Mouse (Mus musculus): ENCODE measurements around the gene Cfap43. TPM values are rescaled to one million over a fixed set of nuclear protein-coding genes. Genes with fewer than 3 reads are reported as not detected.

Gene Cfap43
- polyA plus RNA-seq, 1 experiment from 2014 or later, result 0.20 TPM

DNA sequence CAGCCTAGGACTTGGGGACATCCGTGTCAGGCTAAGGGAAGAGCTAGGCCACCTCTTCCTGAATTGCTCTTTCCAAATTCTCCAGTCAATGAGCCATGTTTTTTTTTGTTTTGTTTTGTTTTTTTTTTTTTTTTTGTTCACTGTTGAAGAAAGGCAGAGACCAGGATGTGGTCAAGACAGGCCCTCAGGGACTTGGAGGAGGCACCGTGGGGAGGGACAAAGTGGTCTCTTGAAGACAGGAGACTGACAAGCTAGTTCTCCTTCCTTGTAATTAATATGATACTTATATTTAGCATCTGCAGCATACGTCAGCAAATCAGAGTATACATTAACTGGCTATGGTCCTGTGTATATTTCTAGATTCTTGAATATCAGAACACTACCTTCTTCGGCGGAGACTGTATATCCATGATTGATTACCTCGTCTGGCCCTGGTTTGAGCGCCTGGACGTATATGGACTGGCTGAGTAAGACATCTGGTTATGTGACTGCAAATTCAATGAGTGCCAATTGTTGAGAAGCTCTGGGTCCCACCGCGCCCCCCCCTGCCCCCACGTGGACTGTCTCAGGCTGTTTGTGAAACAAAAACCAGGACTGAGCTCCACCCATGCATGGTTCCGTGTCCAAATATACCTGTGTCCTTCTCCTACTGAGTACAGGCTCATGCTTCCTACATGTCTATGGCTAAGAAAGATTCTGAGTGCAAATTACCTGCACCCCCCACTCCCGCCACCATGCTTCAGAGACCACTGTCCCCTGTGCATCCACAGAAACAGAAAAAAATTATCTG, 34.6 kb downstream of the Cfap43 start:
- ATAC-seq (ENCODE audit: insufficient number of reproducible peaks, insufficient read depth, low FRiP score, low TSS enrichment, low read depth), result no peak
- Histone ChIP-seq H3K9ac (no peak overlapping the region), H3K36me3 (no peaks in the 10 kb centered on the region), H3K27ac (no peak overlapping the region), H3K9me3 (no peaks in the 10 kb centered on the region), H3K4me2 (no peak overlapping the region), H3K4me3 (no peak overlapping the region), H3K27me3 (no peaks in the 10 kb centered on the region), H3K4me1 (peaks cover 22% of the 10 kb centered on the region)
- WGBS, result 65% methylated on average over 13 of the region's 13 CpGs

DNA sequence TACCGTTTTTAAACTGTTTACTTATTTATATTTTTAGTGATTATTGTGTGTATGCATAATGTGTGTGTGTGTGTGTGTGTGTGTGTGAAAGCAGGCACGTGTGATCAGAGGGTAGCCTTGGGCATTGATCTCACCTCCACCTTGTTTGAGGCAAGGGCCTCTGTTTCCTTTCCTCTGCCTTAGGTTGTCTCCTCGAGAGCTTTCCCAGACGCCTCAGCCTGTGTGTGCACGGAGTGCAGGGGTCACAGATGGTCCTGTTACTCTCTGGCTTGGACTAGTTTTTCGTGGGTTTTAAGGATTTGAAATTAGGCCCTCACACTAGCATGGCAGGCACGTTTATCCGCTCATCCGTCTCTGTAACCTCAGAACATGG, 36.2 kb downstream of the Cfap43 start:
- Histone ChIP-seq H3K4me3 (no peak overlapping the region), H3K27ac (no peak overlapping the region), H3K27me3 (no peaks in the 10 kb centered on the region), H3K9ac (no peak overlapping the region), H3K9me3 (no peaks in the 10 kb centered on the region), H3K4me2 (no peak overlapping the region), H3K36me3 (no peaks in the 10 kb centered on the region), H3K4me1 (peaks cover 22% of the 10 kb centered on the region)
- no peak for ATAC-seq (ENCODE audit: insufficient number of reproducible peaks, insufficient read depth, low FRiP score, low TSS enrichment, low read depth)
- WGBS, result 43% methylated on average over 9 of the region's 9 CpGs

DNA sequence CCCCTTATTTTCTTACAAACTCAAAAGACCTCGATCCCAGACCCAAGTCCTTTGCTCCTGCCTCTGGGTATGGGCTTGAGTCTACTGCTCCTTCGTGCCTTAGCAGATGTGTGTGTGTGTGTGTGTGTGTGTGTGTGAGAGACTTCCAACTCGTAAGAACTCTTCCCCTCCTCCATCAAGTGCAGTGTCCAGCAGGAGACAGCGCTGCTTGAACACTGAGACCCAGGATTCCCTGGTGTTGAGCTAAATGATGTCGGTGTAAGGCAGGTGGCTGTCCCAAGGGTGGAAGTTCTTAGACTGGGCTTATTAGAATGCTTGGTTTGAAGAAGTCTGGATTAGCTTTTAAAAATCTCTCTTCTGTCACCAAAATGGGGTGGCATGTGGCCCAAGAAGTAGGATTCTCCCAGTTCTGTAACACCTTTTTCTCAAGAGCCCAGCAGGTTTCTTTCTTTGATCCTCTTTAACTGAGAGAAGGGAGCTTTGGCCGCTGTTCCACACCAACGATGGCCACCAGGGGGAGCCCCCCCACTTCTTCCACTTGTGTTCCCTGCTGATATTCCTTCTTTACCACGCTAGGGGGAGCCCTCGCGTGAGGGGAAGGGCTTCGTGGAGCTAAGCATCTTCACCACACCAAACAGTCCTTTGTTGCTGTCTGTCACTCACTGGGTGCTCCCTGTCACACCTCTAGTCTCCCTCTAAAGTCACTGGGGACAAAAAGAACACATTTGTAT, 36.8 kb downstream of the Cfap43 start:
- H3K9me3 ChIP-seq, result no peaks in the 10 kb centered on the region
- no peak overlapping the region for H3K4me3 ChIP-seq
- H3K36me3 ChIP-seq, result no peaks in the 10 kb centered on the region
- no peaks in the 10 kb centered on the region for H3K27me3 ChIP-seq
- H3K4me2 ChIP-seq, result no peak overlapping the region
- ATAC-seq (ENCODE audit: insufficient number of reproducible peaks, insufficient read depth, low FRiP score, low TSS enrichment, low read depth), result no peak
- H3K9ac ChIP-seq, result no peak overlapping the region
- 26% methylated on average over 11 of the region's 11 CpGs for WGBS
- no peak overlapping the region for H3K27ac ChIP-seq
- peaks cover 22% of the 10 kb centered on the region for H3K4me1 ChIP-seq

DNA sequence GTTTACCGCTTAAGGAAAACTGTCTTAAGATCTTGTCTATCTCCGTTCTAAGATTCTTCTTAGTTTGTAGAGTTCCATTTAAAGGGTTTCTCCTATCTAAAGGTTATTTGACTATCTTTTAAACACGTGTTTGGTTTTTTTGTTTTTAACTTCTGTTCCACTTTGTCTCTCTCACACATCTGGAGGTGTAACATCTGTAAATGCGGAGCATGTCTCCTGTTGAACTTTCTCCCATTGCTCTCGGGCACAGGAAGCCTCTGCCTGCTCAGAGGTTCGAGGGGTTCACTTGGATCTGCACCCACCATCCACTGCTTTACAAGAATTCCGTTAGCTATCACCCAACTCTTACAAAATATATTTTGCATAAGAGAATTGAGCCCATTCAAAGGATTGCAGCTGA, 37.5 kb downstream of the Cfap43 start:
- H3K27me3 ChIP-seq, result no peaks in the 10 kb centered on the region; the same call in 1 of the 2 replicates

DNA sequence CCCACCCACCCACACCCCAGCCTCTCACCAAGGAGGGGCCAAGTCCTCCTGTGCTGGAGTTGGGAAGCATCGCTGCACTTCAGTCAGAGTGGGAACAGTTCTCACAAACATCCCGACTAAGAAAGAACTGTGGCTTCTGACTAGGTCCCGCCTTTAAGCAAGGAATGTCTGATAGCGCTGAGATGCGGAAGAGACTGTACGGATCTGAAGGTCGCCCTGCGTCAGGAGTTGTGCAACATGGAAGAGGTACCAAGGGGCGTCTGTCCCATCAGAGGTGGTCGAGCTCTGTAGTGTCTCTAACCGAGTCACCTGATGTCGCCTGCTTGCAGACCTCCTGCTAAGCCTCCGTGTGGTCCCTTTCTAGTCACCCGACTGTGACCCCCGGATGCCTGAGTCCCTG, 42.8 kb downstream of the Cfap43 start:
- Histone ChIP-seq H3K4me2 (no peak overlapping the region), H3K36me3 (no peaks in the 10 kb centered on the region), H3K4me3 (no peak overlapping the region), H3K4me1 (0 out of 2 replicates have a peak, but pooled peaks cover 4% of the 10 kb centered on the region), H3K9ac (no peak overlapping the region), H3K27ac (no peak overlapping the region), H3K27me3 (no peaks in the 10 kb centered on the region; the same call in 1 of the 2 replicates), H3K9me3 (no peaks in the 10 kb centered on the region)
- ATAC-seq (ENCODE audit: insufficient number of reproducible peaks, insufficient read depth, low FRiP score, low TSS enrichment, low read depth), result no peak
- 82% methylated on average over 15 of the region's 15 CpGs for WGBS

More for the DNA sequence above, 37.5 kb downstream of the Cfap43 start:
- H3K9ac ChIP-seq, result no peak overlapping the region
- no peak for ATAC-seq (ENCODE audit: insufficient number of reproducible peaks, insufficient read depth, low FRiP score, low TSS enrichment, low read depth)
- no peak overlapping the region for H3K4me3 ChIP-seq
- H3K9me3 ChIP-seq, result no peaks in the 10 kb centered on the region
- H3K4me1 ChIP-seq, result peaks cover 22% of the 10 kb centered on the region
- WGBS, result 79% methylated on average over 7 of the region's 7 CpGs
- H3K36me3 ChIP-seq, result no peaks in the 10 kb centered on the region
- no peak overlapping the region for H3K4me2 ChIP-seq
- no peak overlapping the region for H3K27ac ChIP-seq

DNA sequence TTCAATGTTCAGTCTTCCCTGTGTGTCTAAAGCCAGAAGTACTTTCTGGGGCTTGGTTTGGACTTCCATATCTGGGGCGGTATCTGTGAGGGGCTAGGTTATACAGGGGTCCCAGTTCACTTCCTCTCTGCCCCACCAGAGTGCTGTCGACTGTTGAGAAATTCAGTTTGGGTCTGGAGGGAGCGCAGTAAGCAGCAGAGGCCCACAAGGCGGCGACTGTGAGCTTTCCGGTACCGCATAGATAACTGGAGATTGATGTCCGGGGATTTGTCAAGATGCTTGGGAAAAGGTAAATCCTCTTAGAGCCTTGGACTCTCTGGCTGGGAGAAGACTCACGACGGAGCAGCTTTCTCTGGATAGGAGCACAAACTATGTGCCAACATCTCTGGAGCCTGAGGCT, 47.6 kb downstream of the Cfap43 start:
- 23% methylated on average over 10 of the region's 10 CpGs for WGBS
- Histone ChIP-seq H3K36me3 (no peaks in the 10 kb centered on the region), H3K9ac (no peak overlapping the region), H3K9me3 (no peaks in the 10 kb centered on the region), H3K27me3 (no peaks in the 10 kb centered on the region; the same call in 1 of the 2 replicates), H3K4me1 (peaks cover 6% of the 10 kb centered on the region), H3K4me2 (no peak overlapping the region), H3K27ac (no peak overlapping the region), H3K4me3 (no peak overlapping the region)
- no peak for ATAC-seq (ENCODE audit: insufficient number of reproducible peaks, insufficient read depth, low FRiP score, low TSS enrichment, low read depth)

DNA sequence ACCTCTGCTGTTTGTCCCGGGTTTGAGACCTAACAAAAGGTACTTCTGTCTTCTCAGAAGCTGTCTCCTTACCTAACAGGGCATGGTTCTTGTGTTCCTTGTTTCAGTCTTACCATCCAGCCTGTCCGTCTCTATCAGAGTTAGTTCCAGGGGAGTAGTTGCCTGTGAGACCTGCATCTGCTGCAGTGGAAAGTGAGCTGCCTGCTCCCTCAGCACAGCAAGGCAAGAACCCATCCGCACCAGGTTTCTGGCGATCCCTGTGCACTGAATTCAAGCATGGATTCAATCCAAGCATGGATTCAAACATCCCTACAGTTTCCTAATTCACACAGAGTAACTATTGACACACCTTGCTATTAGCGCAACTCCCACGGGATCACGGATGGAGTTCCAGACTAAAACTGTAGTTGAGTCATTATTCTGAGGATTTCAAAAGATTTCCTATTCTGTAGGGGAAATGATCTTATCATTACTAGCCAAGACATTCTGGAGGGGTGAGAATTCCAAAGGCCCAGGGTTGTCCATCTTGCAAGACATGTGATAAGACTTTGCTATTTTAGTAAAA, 48.9 kb downstream of the Cfap43 start:
- Histone ChIP-seq H3K4me2 (no peak overlapping the region), H3K9ac (no peak overlapping the region), H3K4me1 (peaks cover 10% of the 10 kb centered on the region), H3K36me3 (no peaks in the 10 kb centered on the region), H3K27me3 (no peaks in the 10 kb centered on the region), H3K9me3 (no peaks in the 10 kb centered on the region), H3K4me3 (no peak overlapping the region), H3K27ac (no peak overlapping the region)
- no peak for ATAC-seq (ENCODE audit: insufficient number of reproducible peaks, insufficient read depth, low FRiP score, low TSS enrichment, low read depth)
- 69% methylated on average over 7 of the region's 7 CpGs for WGBS

DNA sequence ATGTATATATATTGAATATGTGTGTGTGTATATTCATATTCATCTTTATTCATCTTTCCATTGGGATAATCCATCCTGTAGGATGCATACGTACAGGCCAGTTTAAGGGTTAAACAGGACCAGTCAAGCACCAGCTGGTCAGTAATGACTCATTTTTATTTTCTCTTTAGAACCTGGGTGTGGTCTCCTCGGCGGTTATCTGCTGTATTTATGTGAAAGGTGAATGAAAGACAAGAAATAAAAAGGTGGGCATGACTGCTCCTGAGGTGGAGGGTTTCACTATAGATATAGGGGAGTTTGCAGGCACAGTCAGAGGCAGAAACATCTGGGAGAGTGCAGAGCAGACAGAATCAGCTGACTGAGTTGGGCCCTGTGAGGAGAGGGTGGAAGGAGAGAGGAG, 49.6 kb downstream of the Cfap43 start:
- 50% methylated on average over 3 of the region's 3 CpGs for WGBS
- Histone ChIP-seq H3K36me3 (no peaks in the 10 kb centered on the region), H3K4me3 (no peak overlapping the region), H3K4me2 (no peak overlapping the region), H3K9me3 (no peaks in the 10 kb centered on the region), H3K4me1 (peaks cover 14% of the 10 kb centered on the region), H3K9ac (no peak overlapping the region), H3K27ac (no peak overlapping the region), H3K27me3 (no peaks in the 10 kb centered on the region)
- no peak for ATAC-seq (ENCODE audit: insufficient number of reproducible peaks, insufficient read depth, low FRiP score, low TSS enrichment, low read depth)

DNA sequence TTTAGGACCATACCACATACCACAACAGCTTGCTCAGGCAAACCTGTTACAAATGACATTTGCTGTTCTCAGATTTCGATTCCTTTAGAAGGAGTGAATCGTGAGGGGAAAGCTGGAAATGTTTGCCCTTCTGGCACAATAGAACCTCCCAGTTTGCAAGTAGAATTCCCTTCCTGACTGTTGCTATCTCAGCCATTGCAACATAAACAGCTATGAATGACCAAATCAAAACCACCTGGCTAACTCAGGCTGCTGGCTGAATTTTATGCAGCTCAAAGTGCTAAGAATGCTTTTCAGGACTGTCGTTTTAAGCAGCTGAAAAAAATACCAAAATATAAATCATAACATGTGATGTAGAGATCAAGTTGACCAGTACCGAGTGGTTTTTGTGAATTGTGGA, 50.1 kb downstream of the Cfap43 start:
- no peak for ATAC-seq (ENCODE audit: insufficient number of reproducible peaks, insufficient read depth, low FRiP score, low TSS enrichment, low read depth)
- WGBS, result 23% methylated on average over 4 of the region's 4 CpGs
- peak overlapping the region; percentile 22; the same call in 1 of the 2 replicates for H3K27ac ChIP-seq

DNA sequence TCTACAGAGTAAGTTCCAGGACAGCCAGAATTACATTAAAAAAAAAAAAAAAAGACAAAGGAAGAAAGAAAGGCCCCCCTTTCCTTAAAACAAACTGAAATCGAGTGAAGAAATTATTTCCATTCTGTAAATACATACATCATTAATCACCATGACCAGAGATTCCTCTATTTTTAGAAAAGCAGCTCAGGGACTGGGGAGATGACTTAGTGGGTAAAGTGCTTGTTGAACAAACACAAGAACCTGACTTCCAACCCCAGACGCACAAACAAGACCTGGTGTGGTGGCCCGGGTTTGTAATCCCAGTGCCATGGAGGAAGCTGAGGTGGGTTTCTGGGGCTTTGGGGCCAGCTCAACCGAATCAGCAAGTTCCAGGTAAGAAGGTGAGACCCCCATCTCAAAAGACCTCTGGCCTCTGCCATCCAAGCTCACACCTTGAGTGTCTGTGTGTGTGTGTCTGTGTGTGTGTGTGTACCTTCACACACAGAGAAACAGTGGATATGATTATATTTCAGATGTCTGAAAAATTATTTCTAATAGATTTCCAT, 51.4 kb downstream of the Cfap43 start:
- peaks cover 10% of the 10 kb centered on the region for H3K36me3 ChIP-seq
- H3K27ac ChIP-seq, result no peak overlapping the region
- ATAC-seq (ENCODE audit: insufficient number of reproducible peaks, insufficient read depth, low FRiP score, low TSS enrichment, low read depth), result no peak
- H3K4me3 ChIP-seq, result no peak overlapping the region
- H3K4me2 ChIP-seq, result no peak overlapping the region
- H3K27me3 ChIP-seq, result no peaks in the 10 kb centered on the region
- 77% methylated on average over 4 of the region's 4 CpGs for WGBS
- H3K4me1 ChIP-seq, result peaks cover 14% of the 10 kb centered on the region
- H3K9ac ChIP-seq, result no peak overlapping the region
- no peaks in the 10 kb centered on the region for H3K9me3 ChIP-seq

More for the DNA sequence above, 50.1 kb downstream of the Cfap43 start:
- Histone ChIP-seq H3K4me1 (peaks cover 14% of the 10 kb centered on the region), H3K9ac (no peak overlapping the region), H3K4me2 (no peak overlapping the region), H3K36me3 (peaks cover 6% of the 10 kb centered on the region), H3K4me3 (no peak overlapping the region), H3K9me3 (no peaks in the 10 kb centered on the region), H3K27me3 (no peaks in the 10 kb centered on the region)

DNA sequence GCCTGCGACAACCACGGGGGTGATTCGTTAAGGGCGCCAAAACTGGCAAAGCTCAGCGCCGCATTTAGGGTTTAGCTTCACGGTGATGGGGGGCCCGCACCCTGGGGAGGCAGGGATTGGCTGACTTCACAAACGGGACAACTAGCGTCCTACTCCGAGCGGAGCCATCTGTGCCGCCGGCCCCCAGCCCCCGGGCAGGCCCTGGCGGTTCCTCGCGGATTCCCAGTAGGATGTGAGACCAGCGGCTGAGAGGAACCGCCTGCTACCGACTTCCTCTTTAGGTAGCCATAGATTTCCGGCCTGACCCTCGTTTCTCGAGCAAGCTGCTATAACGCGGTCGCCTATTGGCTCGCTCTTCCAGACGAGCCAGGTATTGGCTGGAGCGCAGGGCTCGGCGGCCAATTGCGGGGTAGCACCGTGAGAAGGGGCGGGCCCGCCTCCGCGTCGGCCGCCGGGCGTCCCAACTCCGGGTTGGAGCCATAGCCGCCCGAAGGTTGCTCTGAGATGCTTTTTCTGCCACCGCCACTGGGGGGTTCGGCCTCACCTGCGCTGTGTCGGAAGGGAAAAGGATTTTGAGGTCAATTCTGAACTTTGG, 53.6 kb downstream of the Cfap43 start, which contains the start of gene Gsto2:
Gene Gsto2 (plus strand): TSS at position 182 of the 595 bp plus-strand sequence.
- Histone ChIP-seq H3K9me3 (no peaks in the 10 kb centered on the region), H3K4me1 (peaks cover 14% of the 10 kb centered on the region), H3K4me2 (peak within 1 kb of the TSS; percentile 74), H3K27ac (peak within 1 kb of the TSS; percentile 87), H3K36me3 (peaks cover 23% of the 10 kb centered on the region), H3K9ac (peak within 1 kb of the TSS; percentile 88), H3K27me3 (no peaks in the 10 kb centered on the region), H3K4me3 (peak within 1 kb of the TSS; percentile 67)
- under 1% methylated on average over 49 of the region's 49 CpGs for WGBS
- ATAC-seq (ENCODE audit: insufficient number of reproducible peaks, insufficient read depth, low FRiP score, low TSS enrichment, low read depth), result peak; percentile 100

All from embryonic facial prominence, embryonic 13.5 days (tissue).